Mouse (Mus musculus) gastrocnemius, postnatal 25 days (tissue): ENCODE results near the gene Gucy2e. TPM values are rescaled to one million over a fixed set of nuclear protein-coding genes. Genes with fewer than 3 reads are reported as not detected.

Experiments
- DNase-seq: peaks from one replicate; pipeline ENCODE4 v3.0.0; 2022
- total RNA-seq, 2 experiments: library from RNA; stranded (reverse); gene quantifications; 1 replicate in 1 of 2; 2 replicates in 1 of 2; pipeline ENCODE4 v1.2.3; 2021

The Gucy2e gene
- total RNA-seq, 2 experiments from 2014 or later: not detected

DNA sequence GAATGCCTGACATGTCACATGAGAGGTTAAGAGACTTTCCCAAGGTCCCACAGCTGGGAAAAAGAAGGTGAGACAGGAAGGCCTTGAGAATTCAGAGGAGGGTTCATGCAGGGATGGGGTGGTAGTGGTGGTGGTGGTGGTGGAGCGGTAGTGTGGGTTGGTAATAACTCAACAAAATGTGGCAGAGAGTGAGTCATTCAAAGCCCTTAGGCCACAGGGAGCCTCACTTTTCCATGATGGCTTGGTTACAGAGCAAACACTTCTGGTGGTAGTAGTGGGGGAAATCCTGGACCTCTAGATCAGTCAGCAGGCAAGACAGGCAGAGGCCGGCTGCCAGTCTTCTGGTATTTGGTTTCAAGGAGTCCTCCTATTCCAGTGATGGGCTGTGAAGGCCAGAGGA is 64.2 kb downstream of the Gucy2e start:
- DNase-seq: no peak

- peak; percentile 85 for DNase-seq
These were observed 65.2 kb downstream of the Gucy2e start for GRCm38 (mm10) chr11:69171626-69172025.

- no peak for DNase-seq
These were observed 67.5 kb downstream of the Gucy2e start for GRCm38 (mm10) chr11:69169313-69169712.

Other genes with a start within 250 kb of the Gucy2e start
- 1 to 10 TPM; 6.7 to 7.0 TPM for gene Pfas, start 228.6 kb downstream of the Gucy2e start, total RNA-seq
- gene Ctc1, start 221.1 kb downstream of the Gucy2e start, total RNA-seq: 10 to 100 TPM in 1 of 2 experiments, 1 to 10 TPM in 1; 8.9 to 10.9 TPM
- under 1 TPM; 0.54 to 0.88 TPM for gene Aurkb, start 191.4 kb downstream of the Gucy2e start, total RNA-seq
- gene Borcs6, start 177.3 kb downstream of the Gucy2e start, total RNA-seq: 10 to 100 TPM; 15.5 to 15.9 TPM
- 1 to 10 TPM; 3.9 to 4.1 TPM for gene Tmem107, start 166.2 kb downstream of the Gucy2e start, total RNA-seq
- 10 to 100 TPM; 34.9 to 35.2 TPM for gene Vamp2, start 148.5 kb downstream of the Gucy2e start, total RNA-seq
- 10 to 100 TPM; 21.0 to 50.8 TPM for gene Per1, start 141.8 kb downstream of the Gucy2e start, total RNA-seq
- gene Hes7, start 116.6 kb downstream of the Gucy2e start, total RNA-seq: not detected
- gene 9130213A22Rik, start 114.4 kb downstream of the Gucy2e start, total RNA-seq: under 1 TPM in 1 of 2 experiments, not detected in 1; 0.21 TPM
- not detected for gene Aloxe3, start 111.1 kb downstream of the Gucy2e start, total RNA-seq
- under 1 TPM in 1 of 2 experiments, not detected in 1; 0.18 TPM for gene Alox12b, start 80.0 kb downstream of the Gucy2e start, total RNA-seq
- not detected for gene Alox8, start 39.2 kb downstream of the Gucy2e start, total RNA-seq
- 1 to 10 TPM; 1.2 to 2.5 TPM for gene Cntrob, start 86.7 kb upstream of the Gucy2e start, total RNA-seq
- gene Trappc1, start 86.9 kb upstream of the Gucy2e start, total RNA-seq: 10 to 100 TPM; 39.6 to 48.3 TPM
- gene Kcnab3, start 89.2 kb upstream of the Gucy2e start, total RNA-seq: under 1 TPM in 1 of 2 experiments, not detected in 1; 0.13 TPM
- gene Rnf227, start 103.4 kb upstream of the Gucy2e start, total RNA-seq: under 1 TPM in 1 of 2 experiments, not detected in 1; 0.35 TPM
- gene Chd3, start 132.4 kb upstream of the Gucy2e start, total RNA-seq: 10 to 100 TPM; 12.0 to 13.9 TPM
- 10 to 100 TPM; 60.4 to 65.0 TPM for gene Naa38, start 158.5 kb upstream of the Gucy2e start, total RNA-seq
- gene Cyb5d1, start 158.6 kb upstream of the Gucy2e start, total RNA-seq: 10 to 100 TPM; 26.5 to 26.9 TPM
- 1 to 10 TPM; 6.1 to 7.0 TPM for gene Tmem88, start 161.2 kb upstream of the Gucy2e start, total RNA-seq
- 10 to 100 TPM; 23.9 to 27.7 TPM for gene Kdm6b, start 176.6 kb upstream of the Gucy2e start, total RNA-seq